Mouse (Mus musculus) megakaryocyte, embryonic 14.5 days (primary cell): ENCODE measurements around the gene Prm1. TPM values are rescaled to one million over a fixed set of nuclear protein-coding genes. Genes with fewer than 3 reads are reported as not detected.
A peak's percentile ranks its signal among the peaks of the same experiment; 100 is the strongest.
"Not testable (repeated sequence)": the region's sequence is repeated elsewhere in the genome, so short reads cannot be mapped to it uniquely, and the experiment has no call there.

Source experiments
- H3K27me3 ChIP-seq: replicated peaks from 2 replicates; pipeline ENCODE3; 2012; ENCODE audit warnings: inconsistent platforms
- H3K36me3 ChIP-seq: replicated peaks from 2 replicates; pipeline ENCODE3; 2012; ENCODE audit warnings: low read length, inconsistent platforms, mixed read lengths
- H3K4me1 ChIP-seq: 2 replicates; pipeline ENCODE4 v1.6.1; 2012; ENCODE audit warnings: inconsistent platforms
- H3K4me3 ChIP-seq: replicated peaks from 2 replicates; pipeline ENCODE3; 2012; ENCODE audit warnings: moderate library complexity, mild to moderate bottlenecking, inconsistent platforms
- H3K9me3 ChIP-seq: 2 replicates; pipeline ENCODE4 v1.6.1; 2012; ENCODE audit warnings: inconsistent platforms
- FLI1 ChIP-seq: IDR thresholded peaks from 2 replicates; pipeline ENCODE4 v1.6.1; 2012; ENCODE audit warnings: low read length, inconsistent platforms, mixed read lengths
- GATA1 ChIP-seq: IDR thresholded peaks from 3 replicates; pipeline ENCODE4 v1.6.1; 2012; ENCODE audit warnings: mixed read lengths, low read length, inconsistent platforms, borderline replicate concordance
- polyA plus RNA-seq: library from polyadenylated mRNA; stranded (reverse); fragments of >175 nt; gene quantifications from 2 replicates; pipeline ENCODE4 v1.2.3, GENCODE M21; 2012; ENCODE audit warnings: low replicate concordance; ENCODE audit not compliant: insufficient read depth

Gene Prm1
- not detected in 2 replicates for polyA plus RNA-seq

DNA sequence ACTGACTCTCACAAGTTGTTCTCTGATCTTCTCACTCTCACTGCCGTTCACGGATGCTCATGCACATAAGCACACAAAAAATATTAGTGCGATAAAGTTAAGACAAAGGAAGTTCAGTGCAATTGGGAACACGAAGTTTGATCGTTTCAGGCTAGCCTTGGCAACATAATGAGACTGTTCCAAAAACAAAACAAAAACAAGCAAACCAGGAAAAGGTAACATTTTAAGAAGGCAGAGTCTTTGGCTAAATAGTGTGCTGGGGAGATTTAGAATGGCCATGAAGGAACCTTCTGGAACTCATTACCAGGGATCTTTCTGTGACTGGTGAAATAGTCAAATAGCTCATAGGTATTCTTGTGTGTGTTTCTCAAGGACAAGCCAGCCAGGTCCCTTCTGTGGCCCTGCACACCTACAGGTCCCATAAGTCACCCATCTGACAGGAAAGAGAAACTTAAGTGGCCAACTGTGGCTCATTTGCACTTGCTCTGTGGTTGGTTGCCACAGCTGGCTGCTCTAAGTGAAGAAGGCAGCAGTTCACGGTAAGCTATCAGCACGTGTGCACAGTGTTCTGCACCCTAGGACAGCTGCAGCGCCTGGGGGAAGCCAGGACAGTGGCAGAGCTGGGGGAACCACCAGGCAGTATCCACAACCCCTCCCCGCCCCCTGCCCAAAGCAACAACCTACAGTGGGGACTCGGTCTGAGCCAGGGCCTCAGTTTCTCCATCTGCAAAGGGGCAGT lies at the start of gene Prm1:
Prm1 (minus strand) TSS at position 51 of the 739 bp plus-strand sequence.
- no peaks in the 10 kb centered on the region for H3K36me3 ChIP-seq
- H3K4me1 ChIP-seq = peaks cover 12% of the 10 kb centered on the region
- TF ChIP-seq FLI1 = no peak
- no peak for TF ChIP-seq GATA1
- H3K27me3 ChIP-seq = peaks cover 75% of the 10 kb centered on the region
- H3K9me3 ChIP-seq = no peaks in the 10 kb centered on the region
- H3K4me3 ChIP-seq = no peak within 1 kb of the TSS

DNA sequence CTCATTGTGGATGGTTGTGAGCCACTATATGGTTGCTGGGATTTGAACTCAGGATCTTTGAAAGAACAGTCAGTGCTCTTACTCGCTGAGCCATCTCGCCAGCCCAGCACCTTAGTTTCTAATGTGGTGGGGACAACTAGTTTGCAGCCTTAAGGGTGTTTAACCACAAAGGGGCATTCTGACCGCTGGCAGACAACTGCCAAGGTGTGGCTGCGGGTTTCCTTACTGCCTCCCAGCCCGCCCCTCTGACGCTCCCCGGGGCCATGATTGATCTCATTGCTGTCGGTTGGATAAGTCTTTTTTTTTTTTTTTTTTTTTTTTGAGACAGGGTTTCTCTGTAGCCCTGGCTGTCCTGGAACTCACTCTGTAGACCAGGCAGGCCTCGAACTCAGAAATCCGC lies 46.6 kb upstream of the Prm1 start:
- H3K36me3 ChIP-seq, H3K9me3 ChIP-seq, H3K4me3 ChIP-seq: not testable (repeated sequence)
- H3K4me1 ChIP-seq = peaks cover 12% of the 10 kb centered on the region
- peaks cover 69% of the 10 kb centered on the region for H3K27me3 ChIP-seq

DNA sequence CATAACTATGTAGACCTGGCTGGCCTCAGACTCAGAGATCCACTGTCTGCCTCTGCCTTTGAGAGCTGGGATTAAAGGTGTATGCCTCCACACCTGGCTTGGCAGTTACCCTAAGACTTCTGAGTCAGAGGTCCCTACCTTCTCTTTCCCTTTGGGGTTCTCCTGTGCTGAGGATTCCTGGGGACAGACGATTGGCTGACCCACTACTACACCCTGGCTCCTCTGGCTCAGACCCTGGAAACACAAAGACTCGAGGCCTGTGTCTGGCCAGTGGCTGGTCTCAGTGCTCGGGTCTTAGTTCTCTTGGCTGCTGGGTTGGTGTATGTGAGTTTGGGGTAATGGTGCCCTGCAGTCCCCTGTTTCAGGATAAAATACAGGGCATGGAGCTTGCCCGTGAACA lies 45.3 kb upstream of the Prm1 start:
- Histone ChIP-seq H3K4me1 (peaks cover 15% of the 10 kb centered on the region; the same call in 1 of the 2 replicates), H3K9me3 (0 out of 2 replicates have a peak, but pooled peaks cover 4% of the 10 kb centered on the region), H3K4me3 (no peak overlapping the region), H3K36me3 (no peaks in the 10 kb centered on the region), H3K27me3 (peaks cover 80% of the 10 kb centered on the region)
- TF ChIP-seq GATA1 (no peak), FLI1 (no peak)

DNA sequence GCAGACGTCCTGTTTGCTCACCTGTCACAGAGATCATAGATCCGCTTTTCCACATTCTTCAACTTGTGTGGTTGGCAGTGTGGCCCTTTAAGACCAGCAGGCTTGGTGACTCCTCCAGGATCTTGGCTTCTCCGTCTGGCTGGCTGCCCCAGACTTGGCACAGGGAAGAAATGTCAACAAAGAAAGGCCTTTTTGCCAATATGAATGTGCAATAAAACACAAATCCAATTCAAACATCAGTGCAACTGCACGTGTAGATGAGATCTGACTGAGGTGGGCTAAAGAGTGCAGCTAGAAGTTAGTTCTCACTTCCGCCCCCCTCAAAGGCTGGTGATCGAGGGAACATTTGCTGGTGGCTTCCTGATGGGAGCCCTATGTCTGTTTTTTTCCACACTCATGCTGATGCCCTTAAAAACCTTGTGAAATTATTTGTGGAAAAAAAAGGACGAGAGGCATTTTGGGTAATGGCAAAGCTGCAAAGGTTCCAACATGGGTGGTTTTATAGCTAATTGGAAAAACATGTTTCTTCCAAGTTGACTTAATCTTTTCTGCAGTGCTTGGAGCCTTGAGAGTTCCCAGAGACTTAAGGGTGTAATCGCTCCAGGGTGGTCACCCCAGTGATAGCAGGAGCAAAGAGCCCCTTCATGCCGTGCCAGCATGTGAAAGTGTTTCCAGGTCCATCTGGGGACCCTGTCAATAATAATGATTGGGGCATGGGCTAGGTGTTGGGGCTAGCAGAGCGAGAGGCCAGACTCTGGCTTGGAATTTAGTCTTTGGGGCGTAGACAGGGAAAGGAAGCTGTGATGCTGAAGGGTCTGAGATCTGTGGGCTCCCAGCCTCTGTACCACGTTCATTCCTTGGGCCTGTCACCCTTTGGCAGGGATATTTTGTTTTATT lies 44.6 kb upstream of the Prm1 start:
- no peak for TF ChIP-seq FLI1
- no peak for TF ChIP-seq GATA1
- peaks cover 82% of the 10 kb centered on the region for H3K27me3 ChIP-seq
- 0 out of 2 replicates have a peak, but pooled peaks cover 4% of the 10 kb centered on the region for H3K9me3 ChIP-seq
- H3K36me3 ChIP-seq = no peaks in the 10 kb centered on the region
- H3K4me1 ChIP-seq = peaks cover 15% of the 10 kb centered on the region
- no peak overlapping the region for H3K4me3 ChIP-seq

GRCm38 (mm10) chr16:10846503-10846902 lies 40.9 kb upstream of the Prm1 start:
- Histone ChIP-seq H3K4me1 (peaks cover 37% of the 10 kb centered on the region), H3K9me3 (no peaks in the 10 kb centered on the region), H3K4me3 (no peak overlapping the region), H3K27me3 (peaks cover 87% of the 10 kb centered on the region), H3K36me3 (no peaks in the 10 kb centered on the region)
- TF ChIP-seq FLI1 = no peak

DNA sequence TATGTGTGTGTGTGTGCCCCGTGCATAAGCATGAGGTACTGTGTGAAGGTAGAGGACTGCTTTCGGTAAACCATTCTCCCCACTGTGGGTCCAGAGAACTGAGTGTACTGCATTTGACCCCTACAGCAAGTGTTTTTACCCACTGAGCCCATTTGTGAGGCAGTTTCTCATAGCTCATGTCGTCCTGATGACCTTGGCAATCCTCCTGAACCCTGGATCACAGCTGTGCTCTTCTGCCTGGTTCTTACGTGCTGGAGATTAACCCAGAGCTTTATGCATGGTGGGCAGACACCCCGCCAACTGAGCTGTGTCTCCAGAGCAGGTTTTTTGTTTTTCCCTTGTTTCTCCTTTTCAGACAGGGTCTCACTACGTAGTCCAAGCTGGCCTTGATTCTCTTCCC lies 40.3 kb upstream of the Prm1 start:
- TF ChIP-seq FLI1 (no peak), GATA1 (no peak)
- peaks cover 87% of the 10 kb centered on the region for H3K27me3 ChIP-seq
- H3K36me3 ChIP-seq = no peaks in the 10 kb centered on the region
- no peaks in the 10 kb centered on the region for H3K9me3 ChIP-seq
- H3K4me3 ChIP-seq = no peak overlapping the region
- peaks cover 37% of the 10 kb centered on the region for H3K4me1 ChIP-seq

DNA sequence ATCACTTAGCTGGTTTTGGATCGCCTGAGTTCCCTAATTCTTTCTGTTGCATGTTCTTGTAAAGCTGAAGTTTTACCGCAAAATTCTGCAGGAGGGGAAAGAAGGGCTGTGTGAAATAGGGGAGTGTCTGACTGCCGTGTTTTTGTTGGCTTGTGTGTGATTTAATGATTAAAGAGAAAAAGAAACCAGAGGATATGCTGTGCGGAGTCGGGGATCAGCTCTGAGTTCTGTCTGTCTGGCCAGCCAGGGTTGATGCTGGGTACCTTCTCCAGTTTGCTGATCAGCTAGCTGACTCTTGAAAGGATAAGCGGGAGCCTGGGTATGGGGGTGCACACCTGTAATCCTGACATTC lies 38.7 kb upstream of the Prm1 start:
- Histone ChIP-seq H3K4me3 (peak overlapping the region; percentile 86), H3K27me3 (peaks cover 84% of the 10 kb centered on the region), H3K9me3 (no peaks in the 10 kb centered on the region), H3K36me3 (peaks cover 4% of the 10 kb centered on the region), H3K4me1 (peaks cover 49% of the 10 kb centered on the region)
- no peak for TF ChIP-seq FLI1
- no peak for TF ChIP-seq GATA1

GRCm38 (mm10) chr16:10843486-10844318 lies 38.1 kb upstream of the Prm1 start:
- Histone ChIP-seq H3K36me3 (peaks cover 4% of the 10 kb centered on the region), H3K27me3 (peaks cover 78% of the 10 kb centered on the region), H3K4me1 (peaks cover 55% of the 10 kb centered on the region), H3K9me3 (no peaks in the 10 kb centered on the region), H3K4me3 (peak overlapping the region; percentile 86)
- TF ChIP-seq GATA1 (0 out of 3 replicates have a peak, but pooled peaks have one; percentile 41), FLI1 (no peak)

GRCm38 (mm10) chr16:10842282-10842855 lies 36.7 kb upstream of the Prm1 start:
- Histone ChIP-seq H3K4me3 (no peak overlapping the region), H3K36me3 (peaks cover 4% of the 10 kb centered on the region), H3K4me1 (peaks cover 68% of the 10 kb centered on the region), H3K27me3 (peaks cover 74% of the 10 kb centered on the region), H3K9me3 (no peaks in the 10 kb centered on the region)
- no peak for TF ChIP-seq FLI1
- no peak for TF ChIP-seq GATA1
